Mouse (Mus musculus) left cerebral cortex, postnatal 10 days (tissue): Measurements from ENCODE around the gene P3h3. TPM values are rescaled to one million over a fixed set of nuclear protein-coding genes. Genes with fewer than 3 reads are reported as not detected.
"Not testable (repeated sequence)": the region's sequence is repeated elsewhere in the genome, so short reads cannot be mapped to it uniquely, and the experiment has no call there.

Experiments used
- DNase-seq, 2 experiments: peaks; one replicate each; pipeline ENCODE4 v3.0.0; 2021 to 2022; ENCODE audit warnings: low spot score in 2 of 2, mixed read lengths in 1 of 2; ENCODE audit errors: extremely low spot score in 1 of 2
- intact Hi-C: fragments of 180-260 bp; cut with DNase I; formaldehyde crosslinking; loops from one replicate; pipeline ENCODE4 v1.15.1; 2025
- total RNA-seq, 2 experiments: library from RNA; stranded (reverse); gene quantifications; 2 replicates each; pipeline ENCODE4 v1.2.3; 2021

P3h3 gene
- total RNA-seq, 2 experiments from 2014 or later, result 30.7 to 32.5 TPM

- intact Hi-C loops, result no loop called here
- DNase-seq, result peak in 1 of 2 experiments; percentile 60
Measured at GRCm38 (mm10) chr6:124814448-124814847, 43.1 kb downstream of the P3h3 start.

- intact Hi-C loops, result no loop called here
- DNase-seq, result peak; percentile 88 to 94
Measured at GRCm38 (mm10) chr6:124813933-124814332, 43.6 kb downstream of the P3h3 start, which contains the start of gene Tpi1. TSS of gene Tpi1 (minus strand) at chr6:124814296.

GRCm38 (mm10) chr6:124813496-124813895, 44.1 kb downstream of the P3h3 start:
- intact Hi-C loops, result no loop called here
- peak; percentile 71 to 85 for DNase-seq

- intact Hi-C loops, result no loop called here
- DNase-seq, result peak in 1 of 2 experiments; percentile 25
Measured at GRCm38 (mm10) chr6:124812848-124813247, 44.7 kb downstream of the P3h3 start.

GRCm38 (mm10) chr6:124811701-124812560, 45.6 kb downstream of the P3h3 start:
- DNase-seq, result peak in 1 of 2 experiments; percentile 43
- intact Hi-C loops, result no loop called here

- DNase-seq, result no peak
- intact Hi-C loops, result no loop called here
Measured at GRCm38 (mm10) chr6:124811403-124811665, 46.2 kb downstream of the P3h3 start.

GRCm38 (mm10) chr6:124810566-124811402, 46.8 kb downstream of the P3h3 start:
- DNase-seq, intact Hi-C loops: not testable (repeated sequence)

- DNase-seq, result peak in 1 of 2 experiments; percentile 53
- intact Hi-C loops, result loop anchor here (5.0 kb wide), 1 partner anchor 53 kb away; the partner anchor contains the start of genes Atn1 and Gm45234
Measured at GRCm38 (mm10) chr6:124809775-124810538, 47.6 kb downstream of the P3h3 start.

GRCm38 (mm10) chr6:124809052-124809774, 48.3 kb downstream of the P3h3 start:
- intact Hi-C loops, result loop anchor here (5.0 kb wide), 1 partner anchor 52 kb away; the partner anchor contains the start of genes Atn1 and Gm45234
- DNase-seq, result peak in 1 of 2 experiments; percentile 89

- peak; percentile 62 to 88 for DNase-seq
- intact Hi-C loops, result loop anchor here (5.0 kb wide), 1 partner anchor 51 kb away; the partner anchor contains the start of genes Atn1 and Gm45234
Measured at GRCm38 (mm10) chr6:124808358-124809012, 49.1 kb downstream of the P3h3 start, which contains the start of gene Spsb2. TSS of gene Spsb2 (plus strand) at chr6:124808661.

GRCm38 (mm10) chr6:124807986-124808357, 49.6 kb downstream of the P3h3 start:
- intact Hi-C loops, result loop anchor here (5.0 kb wide), 1 partner anchor 51 kb away; the partner anchor contains the start of genes Atn1 and Gm45234
- no peak for DNase-seq

GRCm38 (mm10) chr6:124807366-124807765, 50.2 kb downstream of the P3h3 start:
- no peak for DNase-seq
- intact Hi-C loops, result loop anchor here (5.0 kb wide), 1 partner anchor 50 kb away; the partner anchor contains the start of genes Atn1 and Gm45234

GRCm38 (mm10) chr6:124806446-124807140, 51.0 kb downstream of the P3h3 start:
- DNase-seq, result no peak
- intact Hi-C loops, result loop anchor here (5.0 kb wide), 1 partner anchor 49 kb away; the partner anchor contains the start of genes Atn1 and Gm45234

GRCm38 (mm10) chr6:124805341-124806321, 51.9 kb downstream of the P3h3 start:
- intact Hi-C loops, result loop anchor here (5.0 kb wide), 1 partner anchor 48 kb away; the partner anchor contains the start of genes Atn1 and Gm45234
- peak; percentile 92 to 98 for DNase-seq

- intact Hi-C loops, result no loop called here
- no peak for DNase-seq
Measured at GRCm38 (mm10) chr6:124804341-124804740, 53.2 kb downstream of the P3h3 start.

- intact Hi-C loops, DNase-seq: not testable (repeated sequence)
Measured at GRCm38 (mm10) chr6:124803691-124804090, 53.9 kb downstream of the P3h3 start.
